Mouse (Mus musculus) limb, embryonic 14.5 days (tissue): ENCODE results near the gene Coro6. TPM values are rescaled to one million over a fixed set of nuclear protein-coding genes. Genes with fewer than 3 reads are reported as not detected.

Experiments
- ATAC-seq: fragments of 200-750 bp; cut with Nextera tagmentation; 2 replicates; pipeline ENCODE4 v1.8.0; 2017; ENCODE audit warnings: low read depth, moderate number of reproducible peaks, moderate TSS enrichment; ENCODE audit not compliant: low FRiP score
- DNase-seq: peaks from one replicate; pipeline ENCODE4 v3.0.0-alpha.2; 2015; ENCODE audit warnings: low spot score
- H3K27ac ChIP-seq: fragments of 300-500 bp; sonication (generic); replicated peaks from 2 replicates; pipeline ENCODE4 v1.5.1; 2014; ENCODE audit warnings: low read depth, mild to moderate bottlenecking, low read length, moderate library complexity, mixed read lengths
- H3K27me3 ChIP-seq: fragments of 300-500 bp; sonication (generic); 2 replicates; pipeline ENCODE4 v1.6.1; 2014; ENCODE audit warnings: low read length, mixed read lengths; ENCODE audit not compliant: control insufficient read depth, insufficient read depth
- H3K36me3 ChIP-seq: fragments of 300-500 bp; sonication (generic); 2 replicates; pipeline ENCODE4 v1.6.1; 2014; ENCODE audit warnings: mild to moderate bottlenecking, low read length, moderate library complexity, mixed read lengths; ENCODE audit not compliant: control insufficient read depth, insufficient read depth
- H3K4me1 ChIP-seq: fragments of 300-500 bp; sonication (generic); 2 replicates; pipeline ENCODE4 v1.6.1; 2014; ENCODE audit warnings: antibody characterized with exemption, low read length, mixed read lengths; ENCODE audit not compliant: control insufficient read depth, insufficient read depth
- H3K4me2 ChIP-seq: fragments of 300-500 bp; sonication (generic); replicated peaks from 2 replicates; pipeline ENCODE4 v1.6.1; 2014; ENCODE audit warnings: low read depth, mild to moderate bottlenecking, low read length, moderate library complexity; ENCODE audit not compliant: severe bottlenecking
- H3K4me3 ChIP-seq: fragments of 300-500 bp; sonication (generic); replicated peaks from 2 replicates; pipeline ENCODE4 v1.5.1; 2014; ENCODE audit warnings: low read length
- H3K9ac ChIP-seq: fragments of 300-500 bp; sonication (generic); 2 replicates; pipeline ENCODE4 v1.6.1; 2014; ENCODE audit warnings: mild to moderate bottlenecking, low read depth, low read length, moderate library complexity; ENCODE audit not compliant: severe bottlenecking
- H3K9me3 ChIP-seq: fragments of 300-500 bp; sonication (generic); 2 replicates; pipeline ENCODE4 v1.6.1; 2016; ENCODE audit warnings: low read length; ENCODE audit not compliant: control insufficient read depth
- POLR2A ChIP-seq: fragments of 200-500 bp; IDR thresholded peaks from 2 replicates; pipeline ENCODE4 v1.8.0; 2012; ENCODE audit warnings: inconsistent platforms, mild to moderate bottlenecking, moderate library complexity, borderline replicate concordance; ENCODE audit not compliant: insufficient read depth, insufficient read length; ENCODE audit errors: extremely low read depth
- WGBS: fragments of 180-500 bp; shearing (Covaris S2); extraction: QIAGEN DNeasy Blood & Tissue Kit; methylation state at CpG from one replicate; pipeline ENCODE4 v1.1.7; 2014; 5-methylcytosine and 5-hydroxymethylcytosine counted together
- polyA plus RNA-seq, 2 experiments: library from polyadenylated mRNA; depleted of rRNA in 1 of 2; stranded (reverse) in 1 of 2; unstranded in 1 of 2; fragments of >200 nt; fragmentation: Nextera tagmentation in 1 of 2; extraction: Ambion mirVana in 1 of 2; gene quantifications; 2 replicates each; pipeline versions ENCODE4 v1.2.1 to v1.2.3; 2012 to 2014

Gene Coro6
- polyA plus RNA-seq, 2 experiments = 2.3 to 10.5 TPM

GRCm38 (mm10) chr11:77516553-77517425 is 54.6 kb downstream of the Coro6 start:
- Histone ChIP-seq H3K9me3 (no peaks in the 10 kb centered on the region), H3K9ac (no peak overlapping the region), H3K4me2 (no peak overlapping the region), H3K27ac (no peak overlapping the region), H3K27me3 (peaks cover 27% of the 10 kb centered on the region), H3K4me3 (no peak overlapping the region), H3K4me1 (peaks cover 29% of the 10 kb centered on the region), H3K36me3 (no peaks in the 10 kb centered on the region; the same call in 1 of the 2 replicates)
- 53% methylated on average over 5 of the region's 5 CpGs for WGBS
- no peak for TF ChIP-seq POLR2A
- no peak for ATAC-seq
- no peak for DNase-seq

GRCm38 (mm10) chr11:77518051-77518798 is 56.0 kb downstream of the Coro6 start:
- no peak for TF ChIP-seq POLR2A
- Histone ChIP-seq H3K36me3 (no peaks in the 10 kb centered on the region), H3K9ac (no peak overlapping the region), H3K4me2 (no peak overlapping the region), H3K27ac (no peak overlapping the region), H3K27me3 (peaks cover 27% of the 10 kb centered on the region), H3K4me1 (peaks cover 22% of the 10 kb centered on the region), H3K4me3 (no peak overlapping the region), H3K9me3 (no peaks in the 10 kb centered on the region)
- 78% methylated on average over 27 of the region's 27 CpGs for WGBS
- DNase-seq (no peak), ATAC-seq (no peak)

GRCm38 (mm10) chr11:77519043-77519442 is 56.8 kb downstream of the Coro6 start, which contains the start of gene Gm10392:
Gm10392 (minus strand) TSS chr11:77519198.
- no peak within 1 kb of the TSS for H3K27ac ChIP-seq
- peaks cover 19% of the 10 kb centered on the region for H3K4me1 ChIP-seq
- H3K9ac ChIP-seq = no peak within 1 kb of the TSS
- H3K36me3 ChIP-seq = no peaks in the 10 kb centered on the region
- DNase-seq (no peak), ATAC-seq (no peak)
- no peak within 1 kb of the TSS for H3K4me2 ChIP-seq
- 71% methylated on average over 5 of the region's 5 CpGs for WGBS
- peaks cover 27% of the 10 kb centered on the region for H3K27me3 ChIP-seq
- TF ChIP-seq POLR2A = no peak
- H3K4me3 ChIP-seq = no peak within 1 kb of the TSS
- H3K9me3 ChIP-seq = no peaks in the 10 kb centered on the region

Other genes starting within 250 kb of the Coro6 start
- 7.7 and 8.2 TPM in 2 replicates for gene Ssh2, start 246.1 kb upstream of the Coro6 start, polyA plus RNA-seq (2012; rRNA removed)
- 10.0 TPM in 2 replicates for gene Ssh2, start 246.1 kb upstream of the Coro6 start, polyA plus RNA-seq (2014; fragmentation: Nextera tagmentation; extraction: Ambion mirVana)
- 98.1 and 133 TPM in 2 replicates for gene Ankrd13b, start 27.3 kb downstream of the Coro6 start, polyA plus RNA-seq (2012; rRNA removed)
- 13.9 and 15.1 TPM in 2 replicates for gene Ankrd13b, start 27.3 kb downstream of the Coro6 start, polyA plus RNA-seq (2014; fragmentation: Nextera tagmentation; extraction: Ambion mirVana)
- 57.1 and 71.7 TPM in 2 replicates for gene Git1, start 31.2 kb downstream of the Coro6 start, polyA plus RNA-seq (2012; rRNA removed)
- 17.3 and 18.2 TPM in 2 replicates for gene Git1, start 31.2 kb downstream of the Coro6 start, polyA plus RNA-seq (2014; fragmentation: Nextera tagmentation; extraction: Ambion mirVana)
- gene Abhd15, start 52.7 kb downstream of the Coro6 start, polyA plus RNA-seq (2012; rRNA removed) = 0.50 and 0.93 TPM in 2 replicates
- 1.5 and 1.8 TPM in 2 replicates for gene Abhd15, start 52.7 kb downstream of the Coro6 start, polyA plus RNA-seq (2014; fragmentation: Nextera tagmentation; extraction: Ambion mirVana)
- gene Trp53i13, start 53.6 kb downstream of the Coro6 start, polyA plus RNA-seq (2012; rRNA removed) = 51.1 and 77.3 TPM in 2 replicates
- 67.3 and 69.0 TPM in 2 replicates for gene Trp53i13, start 53.6 kb downstream of the Coro6 start, polyA plus RNA-seq (2014; fragmentation: Nextera tagmentation; extraction: Ambion mirVana)
- not detected in 2 replicates for gene Gm10392, start 56.8 kb downstream of the Coro6 start, polyA plus RNA-seq (2012; rRNA removed)
- gene Gm10392, start 56.8 kb downstream of the Coro6 start, polyA plus RNA-seq (2014; fragmentation: Nextera tagmentation; extraction: Ambion mirVana) = 0.12 TPM in 1 of 2 replicates, not detected in the other
- gene Taok1, start 145.4 kb downstream of the Coro6 start, polyA plus RNA-seq (2012; rRNA removed) = 11.8 TPM in 2 replicates
- gene Taok1, start 145.4 kb downstream of the Coro6 start, polyA plus RNA-seq (2014; fragmentation: Nextera tagmentation; extraction: Ambion mirVana) = 19.2 and 19.3 TPM in 2 replicates
- gene Nufip2, start 223.7 kb downstream of the Coro6 start, polyA plus RNA-seq (2012; rRNA removed) = 19.5 and 21.3 TPM in 2 replicates
- gene Nufip2, start 223.7 kb downstream of the Coro6 start, polyA plus RNA-seq (2014; fragmentation: Nextera tagmentation; extraction: Ambion mirVana) = 5.5 and 5.8 TPM in 2 replicates